Comparison of ENCODE assay signal across 7 mouse cellular contexts in genomic region chr10:84392723-84393081, GRCm38 (mm10). TPM values are rescaled to one million over a fixed set of nuclear protein-coding genes. Genes with fewer than 3 reads are reported as not detected.
DNase-seq lines count a peak whose midpoint lies in the region; ATAC-seq and TF ChIP-seq lines count a peak whose summit lies in the region.

No protein-coding gene starts in this region.

- H3K9me3 ChIP-seq in forebrain, postnatal 0 days (ENCODE audit: low read length), result no peaks in the 10 kb centered on the region
- H3K9me3 ChIP-seq in midbrain, embryonic 16.5 days (replicated peaks; ENCODE audit: control insufficient read depth, low read length, poor library complexity, severe bottlenecking), result no peaks in the 10 kb centered on the region

- H3K27ac ChIP-seq in forebrain, postnatal 0 days (ENCODE audit: low read depth, low read length), result peak overlapping the region; percentile 1; the same call in 1 of the 2 replicates
- 0 out of 2 replicates have a peak overlapping the region, but pooled peaks have one; percentile 23 for H3K27ac ChIP-seq in midbrain, embryonic 16.5 days (ENCODE audit: low read length)

- no peak overlapping the region for H3K4me3 ChIP-seq in forebrain, postnatal 0 days (ENCODE audit: low read depth, low read length)
- no peak overlapping the region for H3K4me3 ChIP-seq in midbrain, embryonic 16.5 days (ENCODE audit: low read depth, low read length)

- H3K4me2 ChIP-seq in forebrain, postnatal 0 days (ENCODE audit: low read depth), result no peak overlapping the region
- peak overlapping the region; percentile 1; the same call in 1 of the 2 replicates for H3K4me2 ChIP-seq in midbrain, embryonic 16.5 days (ENCODE audit: low read length)

- DNase-seq in layer of hippocampus, postnatal 10 days (ENCODE audit: low spot score in 2 of 2), result peak; percentile 49 to 51
- DNase-seq in layer of hippocampus, adult 8-10 months (ENCODE audit: low spot score in 2 of 2), result no peak
- peak; percentile 27 for DNase-seq in embryo, embryonic 9.5 days (ENCODE audit: extremely low spot score)
- DNase-seq in forebrain, postnatal 0 days, result peak; percentile 54
- no peak for DNase-seq in cerebellum, adult 9-10 months

- TF ChIP-seq CTCF in forebrain, postnatal 0 days (IDR thresholded peaks at IDR 0.05; ENCODE audit: low read depth), result no peak

- no peak overlapping the region for H3K9ac ChIP-seq in forebrain, postnatal 0 days
- H3K9ac ChIP-seq in midbrain, embryonic 16.5 days (ENCODE audit: low read depth, low read length), result no peak overlapping the region

- H3K27me3 ChIP-seq in forebrain, postnatal 0 days (ENCODE audit: insufficient read depth, low read length), result no peaks in the 10 kb centered on the region
- H3K27me3 ChIP-seq in midbrain, embryonic 16.5 days (ENCODE audit: control insufficient read depth, insufficient read depth, low read depth, low read length), result no peaks in the 10 kb centered on the region

- peak; percentile 71 for ATAC-seq in forebrain, postnatal 0 days
- ATAC-seq in midbrain, embryonic 16.5 days, result peak; percentile 40; the same call in 1 of the 2 replicates
- ATAC-seq in megakaryocyte, adult 5-6 weeks (ENCODE audit: poor library complexity, severe bottlenecking), result no peak

- H3K36me3 ChIP-seq in forebrain, postnatal 0 days (ENCODE audit: insufficient read depth), result peaks cover 5% of the 10 kb centered on the region; the same call in 1 of the 2 replicates
- H3K36me3 ChIP-seq in midbrain, embryonic 16.5 days (ENCODE audit: control insufficient read depth, insufficient read depth, low read length), result no peaks in the 10 kb centered on the region

- WGBS in forebrain, postnatal 0 days, result 43% methylated on average over 3 of the region's 3 CpGs
- WGBS in midbrain, embryonic 16.5 days, result 38% methylated on average over 3 of the region's 3 CpGs

- peaks cover 35% of the 10 kb centered on the region for H3K4me1 ChIP-seq in forebrain, postnatal 0 days (ENCODE audit: insufficient read depth)
- peaks cover 27% of the 10 kb centered on the region for H3K4me1 ChIP-seq in midbrain, embryonic 16.5 days (ENCODE audit: control insufficient read depth, insufficient read depth, low read length)

RNA-seq across cellular contexts. Expression of gene Nuak1, which starts 47.7 kb away (rescaled TPM):
- 10 to 100 TPM; 45.2 to 54.6 TPM for total RNA-seq in layer of hippocampus, postnatal 10 days (2021)
- total RNA-seq in layer of hippocampus, adult 8-10 months (2022), result 10 to 100 TPM; 52.6 to 70.1 (median 59.9) TPM
- total RNA-seq in forebrain, postnatal 0 days (2014; rRNA removed), result 25.9 and 28.7 TPM in 2 replicates
- polyA plus RNA-seq in forebrain, postnatal 0 days (2015; fragmentation: Nextera tagmentation; extraction: Ambion mirVana), result 3.7 and 4.0 TPM in 2 replicates
- polyA plus RNA-seq in midbrain, embryonic 16.5 days (2015; fragmentation: Nextera tagmentation; extraction: Ambion mirVana), result 5.5 and 5.6 TPM in 2 replicates
- total RNA-seq in megakaryocyte, adult 5-6 weeks (2015), result 0.05 and 0.29 TPM in 2 replicates
- 0.11 and 0.37 TPM in 2 replicates for total RNA-seq in megakaryocyte, adult 5-6 weeks (2017)

Comparison
In these comparisons a context has a peak if more than half of its experiments do, and no peak if none do; other contexts are left out.
1. DNase-seq: peak in layer of hippocampus, postnatal 10 days (2 of 2), embryo, embryonic 9.5 days (single experiment) and forebrain, postnatal 0 days (single experiment); none in layer of hippocampus, adult 8-10 months (0 of 2) and cerebellum, adult 9-10 months (single experiment).
2. RNA of gene Nuak1, which starts 47.7 kb away (total RNA-seq): 52.6 to 70.1 TPM in layer of hippocampus, adult 8-10 months, 45.2 to 54.6 TPM in layer of hippocampus, postnatal 10 days and 25.9 to 28.7 TPM in forebrain, postnatal 0 days; 0.05 to 0.37 TPM in megakaryocyte, adult 5-6 weeks; every median in the first group is over 10 times any median in the second.